Comparison of ENCODE assay signal across 27 mouse cellular contexts in the genomic region with DNA sequence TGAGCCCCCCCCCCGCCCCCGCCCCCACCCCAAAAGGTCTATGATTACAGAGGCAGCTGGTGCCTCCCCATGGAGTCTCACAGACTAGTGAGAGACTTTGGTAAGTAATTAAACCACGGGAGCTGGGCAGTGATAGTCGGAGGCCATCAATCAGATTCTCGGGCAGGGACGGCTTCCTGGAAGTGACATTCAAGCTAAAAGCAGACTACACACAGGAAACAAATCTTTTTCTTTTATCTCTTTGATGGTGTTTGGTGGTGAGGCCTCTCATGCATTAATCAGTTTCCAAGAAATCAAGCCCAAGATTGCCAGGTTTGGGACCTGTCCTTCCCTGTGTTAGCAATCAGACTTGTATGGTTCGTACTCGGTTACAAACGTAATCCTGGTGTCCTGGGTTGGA. TPM values are rescaled to one million over a fixed set of nuclear protein-coding genes. Genes with fewer than 3 reads are reported as not detected.
DNase-seq lines count a peak whose midpoint lies in the region; ATAC-seq and TF ChIP-seq lines count a peak whose summit lies in the region.
"Had no signal": no experiment of that assay in that cellular context is flagged by ENCODE, and none has a peak within 500 bp of the region (broad histone marks: within the 10 kb centered on the region; RNA-seq: fewer than 3 reads in every experiment).

No protein-coding gene starts in this region.

- peak; percentile 39 for DNase-seq in thymus, postnatal 0 days (ENCODE audit: low spot score)
- no peak for DNase-seq in thymus, postnatal 10 days (ENCODE audit: low spot score in 2 of 2)
- peak; percentile 18 to 34 for DNase-seq in CD8-positive naive resting alpha-beta T cell, adult 2 months (ENCODE audit: low read depth in 2 of 2, low spot score in 2 of 2)
- peak; percentile 16 for DNase-seq in embryo, embryonic 11 days
- DNase-seq in spleen, adult 18-20 months: no peak
- DNase-seq in gastrocnemius, adult 2 months: no peak
- DNase-seq: adrenal gland, adult 2 months; B cell, adult 2 months; cerebellum, adult 11-12 months; cerebellum, postnatal 14 days; gastrocnemius, postnatal 14 days; heart, adult 18-20 months; heart, postnatal 14 days; kidney, adult 2 months; kidney, postnatal 25 days; liver; right cerebral cortex, postnatal 14 days had no signal

- ATAC-seq in erythroid progenitor cell, adult 5-6 weeks (replicated peaks; ENCODE audit: low FRiP score, poor library complexity, severe bottlenecking): no peak
- ATAC-seq: forebrain, embryonic 16.5 days had no signal

- no peak overlapping the region for H3K27ac ChIP-seq in gastrocnemius, adult 2 months
- H3K27ac ChIP-seq: embryonic facial prominence, embryonic 15.5 days; heart, embryonic 13.5 days; hindbrain, embryonic 12.5 days; layer of hippocampus, adult 2 months; limb, embryonic 10.5 days; liver, embryonic 15.5 days; macrophage; midbrain, embryonic 10.5 days had no signal

- intact Hi-C loops in gastrocnemius, adult 2 months (cut with DNase I): no loop called here

- TF ChIP-seq CTCF in gastrocnemius, adult 2 months (IDR thresholded peaks at IDR 0.05): no peak

- no peak overlapping the region for H3K4me3 ChIP-seq in gastrocnemius, adult 2 months
- H3K4me3 ChIP-seq: embryonic facial prominence, embryonic 15.5 days; heart, embryonic 13.5 days; hindbrain, embryonic 12.5 days; layer of hippocampus, adult 2 months; limb, embryonic 10.5 days; liver, embryonic 15.5 days; midbrain, embryonic 10.5 days had no signal

RNA-seq across cellular contexts. Expression of gene Mgat4a, which starts 3.4 kb away (rescaled TPM):
- 12.7 and 14.7 TPM in 2 replicates for polyA plus RNA-seq in thymus, postnatal 0 days (2015; fragmentation: Nextera tagmentation; extraction: Ambion mirVana)
- 3.4 and 4.7 TPM in 2 replicates for total RNA-seq in erythroid progenitor cell, adult 5-6 weeks (2015; ENCODE audit: low replicate concordance)
- total RNA-seq in erythroid progenitor cell, adult 5-6 weeks (2017; ENCODE audit: low replicate concordance): 0.91 and 2.6 TPM in 2 replicates
- 1 to 10 TPM; 2.8 to 8.4 TPM for total RNA-seq in gastrocnemius, adult 2 months (2021)

Comparison
In these comparisons a context has a peak if more than half of its experiments do, and no peak if none do; other contexts are left out.
1. DNase-seq: peak in thymus, postnatal 0 days (single experiment), CD8-positive naive resting alpha-beta T cell, adult 2 months (2 of 2) and embryo, embryonic 11 days (single experiment); none in thymus, postnatal 10 days (0 of 2), spleen, adult 18-20 months (0 of 2) and gastrocnemius, adult 2 months (single experiment).